Comparison of ENCODE assay signal across 9 mouse cellular contexts in genomic region chr10:4037066-4037465, GRCm38 (mm10).
DNase-seq lines count a peak whose midpoint lies in the region; ATAC-seq and TF ChIP-seq lines count a peak whose summit lies in the region.
"Had no signal": no experiment of that assay in that cellular context is flagged by ENCODE, and none has a peak within 500 bp of the region (broad histone marks: within the 10 kb centered on the region; RNA-seq: fewer than 3 reads in every experiment).

No protein-coding gene starts in this region.

- no peaks in the 10 kb centered on the region for H3K9me3 ChIP-seq in kidney, embryonic 16.5 days (ENCODE audit: low read length)
- no peaks in the 10 kb centered on the region for H3K9me3 ChIP-seq in embryonic facial prominence, embryonic 13.5 days
- no peaks in the 10 kb centered on the region for H3K9me3 ChIP-seq in liver, postnatal 0 days (ENCODE audit: low read length)
- H3K9me3 ChIP-seq: forebrain, embryonic 13.5 days had no signal

- H3K4me2 ChIP-seq in kidney, embryonic 16.5 days (replicated peaks; ENCODE audit: low read depth, low read length) = no peak overlapping the region
- H3K4me2 ChIP-seq in embryonic facial prominence, embryonic 13.5 days = no peak overlapping the region
- H3K4me2 ChIP-seq in liver, postnatal 0 days (ENCODE audit: low read depth, low read length) = no peak overlapping the region
- H3K4me2 ChIP-seq: forebrain, embryonic 13.5 days had no signal

- H3K4me1 ChIP-seq in kidney, embryonic 16.5 days (ENCODE audit: insufficient read depth, low read length) = peaks cover 9% of the 10 kb centered on the region; the same call in 1 of the 2 replicates
- H3K4me1 ChIP-seq in embryonic facial prominence, embryonic 13.5 days = peaks cover 7% of the 10 kb centered on the region; the same call in 1 of the 2 replicates
- H3K4me1 ChIP-seq in liver, postnatal 0 days (ENCODE audit: insufficient read depth) = no peaks in the 10 kb centered on the region
- H3K4me1 ChIP-seq: forebrain, embryonic 13.5 days had no signal

- peak; percentile 51 for TF ChIP-seq CTCF in liver, postnatal 0 days (IDR thresholded peaks at IDR 0.05; ENCODE audit: low read depth)

- no peaks in the 10 kb centered on the region for H3K27me3 ChIP-seq in kidney, embryonic 16.5 days (ENCODE audit: insufficient read depth, low read length)
- H3K27me3 ChIP-seq in embryonic facial prominence, embryonic 13.5 days = no peaks in the 10 kb centered on the region
- H3K27me3 ChIP-seq in liver, postnatal 0 days (ENCODE audit: insufficient read depth, low read length) = no peaks in the 10 kb centered on the region
- H3K27me3 ChIP-seq: forebrain, embryonic 13.5 days had no signal

- no peak for ATAC-seq in kidney, embryonic 16.5 days (ENCODE audit: low FRiP score, low TSS enrichment)
- no peak for ATAC-seq in embryonic facial prominence, embryonic 13.5 days (ENCODE audit: insufficient number of reproducible peaks, insufficient read depth, low FRiP score, low TSS enrichment, low read depth)
- ATAC-seq in liver, postnatal 0 days = no peak
- ATAC-seq: forebrain, embryonic 13.5 days had no signal

- no peak overlapping the region for H3K27ac ChIP-seq in kidney, embryonic 16.5 days (ENCODE audit: low read length)
- peak overlapping the region; percentile 19; the same call in 1 of the 2 replicates for H3K27ac ChIP-seq in embryonic facial prominence, embryonic 13.5 days
- H3K27ac ChIP-seq in liver, postnatal 0 days (ENCODE audit: low read depth) = no peak overlapping the region
- H3K27ac ChIP-seq: forebrain, embryonic 13.5 days had no signal

- H3K4me3 ChIP-seq in kidney, embryonic 16.5 days (ENCODE audit: low read length) = no peak overlapping the region
- no peak overlapping the region for H3K4me3 ChIP-seq in embryonic facial prominence, embryonic 13.5 days
- H3K4me3 ChIP-seq in liver, postnatal 0 days (ENCODE audit: low read depth, low read length) = no peak overlapping the region
- H3K4me3 ChIP-seq: forebrain, embryonic 13.5 days had no signal

- no peak for TF ChIP-seq EP300 in liver, postnatal 0 days (IDR thresholded peaks at IDR 0.05; ENCODE audit: low read depth)

- peaks cover 9% of the 10 kb centered on the region for H3K36me3 ChIP-seq in kidney, embryonic 16.5 days (ENCODE audit: insufficient read depth, low read length)
- H3K36me3 ChIP-seq in embryonic facial prominence, embryonic 13.5 days = peaks cover 6% of the 10 kb centered on the region; the same call in 1 of the 2 replicates
- peaks cover 27% of the 10 kb centered on the region for H3K36me3 ChIP-seq in liver, postnatal 0 days (replicated peaks; ENCODE audit: insufficient read depth, low read length)

- H3K9ac ChIP-seq in kidney, embryonic 16.5 days (replicated peaks; ENCODE audit: low read length) = no peak overlapping the region
- no peak overlapping the region for H3K9ac ChIP-seq in embryonic facial prominence, embryonic 13.5 days
- H3K9ac ChIP-seq in liver, postnatal 0 days (replicated peaks) = no peak overlapping the region
- H3K9ac ChIP-seq: forebrain, embryonic 13.5 days had no signal

- WGBS in kidney, embryonic 16.5 days = 35% methylated on average over 3 of the region's 3 CpGs
- WGBS in embryonic facial prominence, embryonic 13.5 days = 82% methylated on average over 3 of the region's 3 CpGs
- WGBS in liver, postnatal 0 days (ENCODE audit: insufficient replicate concordance) = 58% methylated on average over 3 of the region's 3 CpGs

- peak; percentile 17 for DNase-seq in adrenal gland, adult 2 months
- no peak for DNase-seq in adrenal gland, adult 8-10 months
- DNase-seq in kidney, adult 18-20 months = peak; percentile 17
- no peak for DNase-seq in liver, postnatal 0 days
- DNase-seq in testis, postnatal 10 days (ENCODE audit: low spot score) = no peak
- no peak for DNase-seq in testis, postnatal 14 days (ENCODE audit: low spot score)

Comparison
In these comparisons a context has a peak if more than half of its experiments do, and no peak if none do; other contexts are left out.
1. DNase-seq: peak in adrenal gland, adult 2 months (single experiment) and kidney, adult 18-20 months (single experiment); none in adrenal gland, adult 8-10 months (single experiment), liver, postnatal 0 days (single experiment), testis, postnatal 10 days (single experiment) and testis, postnatal 14 days (single experiment).